Mouse (Mus musculus) lung, adult 2 months (tissue): ENCODE results near the gene Zfp324.

Experiments
- CTCF ChIP-seq: fragments of 200-500 bp; IDR thresholded peaks from 2 replicates; pipeline ENCODE4 v1.5.1; 2011; ENCODE audit warnings: mild to moderate bottlenecking, low read length, control low read depth; ENCODE audit not compliant: insufficient read depth
- POLR2A ChIP-seq: fragments of 200-500 bp; IDR thresholded peaks from 2 replicates; pipeline ENCODE4 v1.6.1; 2011; ENCODE audit warnings: low read depth, mild to moderate bottlenecking, control low read depth, low read length, borderline replicate concordance; ENCODE audit errors: extremely low read depth

- TF ChIP-seq CTCF (no peak), POLR2A (no peak)
These were observed 57.3 kb downstream of the Zfp324 start for GRCm38 (mm10) chr7:13022773-13023535.
